Mouse (Mus musculus) left cerebral cortex, adult 11 months (tissue): ENCODE data around the gene Wnt1.
A peak's percentile ranks its signal among the peaks of the same experiment; 100 is the strongest.

Experiments
- DNase-seq: peaks from one replicate; pipeline ENCODE4 v3.0.0; 2022; ENCODE audit warnings: low spot score

Gene Wnt1

DNA sequence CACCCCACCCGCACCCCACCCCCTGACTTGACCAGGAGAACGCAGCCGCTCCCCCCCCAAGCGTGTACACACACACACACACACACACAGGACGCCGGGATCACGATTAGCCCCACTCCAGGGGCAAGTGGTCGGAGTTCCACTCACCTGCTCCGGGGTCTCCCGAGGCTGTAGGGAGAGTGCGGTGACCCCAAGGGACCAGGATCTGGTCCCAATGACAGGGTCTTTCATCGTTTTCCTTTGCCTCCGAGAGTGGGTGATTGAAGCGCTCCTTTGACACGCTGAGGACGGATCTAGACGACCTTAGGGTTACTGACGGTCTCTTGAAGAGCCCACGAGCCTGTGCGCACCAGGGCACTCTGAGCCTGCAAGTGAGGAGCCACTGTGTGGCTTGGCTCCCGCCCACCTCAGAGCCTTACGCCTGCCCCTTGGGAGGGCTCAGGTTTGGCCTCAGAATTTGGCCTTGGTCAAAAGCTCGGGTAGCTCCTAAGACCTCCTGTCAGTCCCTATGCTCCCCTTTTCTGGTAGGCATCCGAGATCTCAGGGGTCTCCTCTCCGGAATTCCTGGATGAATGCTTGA, 11.4 kb upstream of the Wnt1 start:
- DNase-seq, result no peak

GRCm38 (mm10) chr15:98778806-98779205, 10.9 kb upstream of the Wnt1 start:
- DNase-seq, result no peak

- no peak for DNase-seq
These were observed 9.6 kb upstream of the Wnt1 start for GRCm38 (mm10) chr15:98780075-98780474.

- DNase-seq, result no peak
These were observed 9.1 kb upstream of the Wnt1 start for GRCm38 (mm10) chr15:98780573-98780972.

GRCm38 (mm10) chr15:98781166-98781565, 8.5 kb upstream of the Wnt1 start:
- no peak for DNase-seq

DNA sequence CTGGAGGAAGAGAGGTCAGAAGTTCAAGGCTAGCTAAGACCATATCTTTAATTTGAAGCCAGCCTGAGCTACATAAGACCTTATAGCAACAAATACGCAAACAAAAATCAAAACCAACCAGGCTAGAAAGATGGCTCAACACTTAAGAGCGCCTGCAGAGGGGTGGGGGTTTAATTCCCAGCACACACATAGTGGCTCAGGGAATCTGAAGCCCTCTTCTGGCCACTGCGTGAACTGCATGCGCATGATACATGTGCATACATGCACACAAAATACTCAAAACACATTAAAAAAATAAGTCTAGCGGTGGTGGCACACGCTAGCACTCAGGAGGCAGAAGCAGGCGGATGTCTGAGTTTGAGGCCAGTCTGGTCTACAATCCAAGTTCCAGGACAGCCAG, 3.9 kb upstream of the Wnt1 start:
- no peak for DNase-seq

DNA sequence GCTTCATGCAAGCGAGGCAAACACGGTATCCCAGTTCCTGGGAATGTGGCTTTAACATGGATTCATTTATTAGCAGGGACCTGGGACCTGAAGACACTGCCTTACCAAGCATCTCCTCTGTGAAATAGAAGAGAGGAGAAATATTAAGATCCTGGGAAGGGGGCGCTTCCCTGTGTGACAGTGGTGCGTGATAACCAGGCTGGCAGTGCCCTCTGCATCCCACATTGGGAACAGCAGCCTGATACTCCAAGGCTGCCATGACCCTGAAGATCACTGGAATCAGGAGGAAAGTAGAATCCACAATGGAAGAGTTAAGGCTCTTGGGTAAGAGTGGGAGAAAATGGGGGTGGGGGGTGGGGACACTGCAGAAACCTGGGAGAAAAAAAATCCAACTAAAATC, 1.7 kb upstream of the Wnt1 start:
- no peak for DNase-seq

DNA sequence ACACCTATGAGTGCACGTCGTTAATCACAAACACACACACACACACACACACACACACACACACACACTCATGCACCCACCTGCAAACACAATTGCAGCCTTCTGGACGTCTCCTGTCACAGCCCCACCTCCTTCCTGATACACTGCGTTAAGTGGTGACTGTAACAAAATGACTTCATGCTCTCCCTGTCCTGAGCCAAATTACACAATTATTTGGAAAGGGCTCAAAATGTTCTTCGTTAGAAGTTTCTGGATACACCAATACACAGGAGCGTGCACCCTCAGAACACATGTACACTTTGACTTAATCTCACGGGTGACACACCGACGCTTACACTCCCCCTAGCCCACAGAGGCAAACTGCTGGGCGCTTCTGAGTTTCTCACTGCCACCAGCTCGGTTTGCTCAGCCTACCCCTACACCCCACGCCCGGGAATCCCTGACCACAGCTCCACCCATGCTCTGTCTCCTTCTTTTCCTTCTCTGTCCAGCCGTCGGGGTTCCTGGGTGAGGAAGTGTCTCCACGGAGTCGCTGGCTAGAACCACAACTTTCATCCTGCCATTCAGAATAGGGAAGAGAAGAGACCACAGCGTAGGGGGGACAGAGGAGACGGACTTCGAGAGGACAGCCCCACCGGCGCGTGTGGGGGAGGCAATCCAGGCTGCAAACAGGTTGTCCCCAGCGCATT, 541 bp upstream of the Wnt1 start:
- DNase-seq, result no peak

GRCm38 (mm10) chr15:98790761-98791160, 1.1 kb downstream of the Wnt1 start:
- no peak for DNase-seq

GRCm38 (mm10) chr15:98791221-98791620, 1.6 kb downstream of the Wnt1 start:
- no peak for DNase-seq

GRCm38 (mm10) chr15:98791771-98792170, 2.1 kb downstream of the Wnt1 start:
- DNase-seq, result no peak

DNA sequence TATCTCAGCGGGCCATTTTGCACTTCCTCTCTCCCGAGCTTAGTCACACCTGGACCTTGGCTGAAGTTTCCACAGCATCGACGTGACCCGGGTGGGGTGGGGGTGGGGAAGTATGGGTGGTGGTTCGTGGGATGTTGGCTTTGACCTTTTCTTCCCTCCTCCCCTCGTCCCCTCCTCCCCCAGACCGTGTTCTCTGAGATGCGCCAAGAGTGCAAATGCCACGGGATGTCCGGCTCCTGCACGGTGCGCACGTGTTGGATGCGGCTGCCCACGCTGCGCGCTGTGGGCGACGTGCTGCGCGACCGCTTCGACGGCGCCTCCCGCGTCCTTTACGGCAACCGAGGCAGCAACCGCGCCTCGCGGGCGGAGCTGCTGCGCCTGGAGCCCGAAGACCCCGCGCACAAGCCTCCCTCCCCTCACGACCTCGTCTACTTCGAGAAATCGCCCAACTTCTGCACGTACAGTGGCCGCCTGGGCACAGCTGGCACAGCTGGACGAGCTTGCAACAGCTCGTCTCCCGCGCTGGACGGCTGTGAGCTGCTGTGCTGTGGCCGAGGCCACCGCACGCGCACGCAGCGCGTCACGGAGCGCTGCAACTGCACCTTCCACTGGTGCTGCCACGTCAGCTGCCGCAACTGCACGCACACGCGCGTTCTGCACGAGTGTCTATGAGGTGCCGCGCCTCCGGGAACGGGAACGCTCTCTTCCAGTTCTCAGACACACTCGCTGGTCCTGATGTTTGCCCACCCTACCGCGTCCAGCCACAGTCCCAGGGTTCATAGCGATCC, 2.8 kb downstream of the Wnt1 start:
- no peak for DNase-seq

GRCm38 (mm10) chr15:98793141-98793698, 3.6 kb downstream of the Wnt1 start:
- no peak for DNase-seq

- no peak for DNase-seq
These were observed 7.3 kb downstream of the Wnt1 start for GRCm38 (mm10) chr15:98796803-98797595.

DNA sequence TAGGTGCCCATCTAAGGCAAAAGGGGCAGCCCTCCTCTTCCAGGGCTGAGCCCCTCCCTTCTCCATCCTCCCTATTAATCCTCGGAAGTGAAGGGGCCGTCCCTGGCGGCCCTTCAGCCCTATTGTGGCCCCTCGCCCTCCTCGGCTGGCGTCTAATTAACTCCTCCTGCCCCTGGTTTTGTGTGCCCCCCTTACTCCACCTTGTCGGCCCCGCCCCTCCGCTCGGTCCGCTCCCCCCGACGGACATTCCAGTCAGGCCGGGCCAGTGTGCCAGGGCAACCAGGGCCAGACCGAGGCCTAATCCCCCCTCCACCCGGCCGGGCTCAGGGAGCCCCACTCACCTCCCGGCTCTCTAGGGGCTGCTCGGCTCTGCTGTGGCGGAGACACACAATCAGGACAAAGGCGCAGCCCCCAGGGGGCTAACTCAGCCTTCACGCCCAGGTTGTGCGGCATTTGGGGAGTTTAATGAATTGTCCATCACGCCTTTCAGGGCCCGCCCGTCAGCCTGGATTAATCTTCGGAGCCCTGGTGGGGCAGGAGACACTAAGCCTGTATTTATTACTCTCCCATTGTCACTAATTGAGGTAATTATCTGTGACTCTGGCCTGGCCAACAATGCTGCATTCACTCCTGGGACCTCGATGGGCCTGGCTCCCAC, 8.3 kb downstream of the Wnt1 start:
- DNase-seq, result no peak

GRCm38 (mm10) chr15:98798903-98799302, 9.2 kb downstream of the Wnt1 start:
- no peak for DNase-seq

DNA sequence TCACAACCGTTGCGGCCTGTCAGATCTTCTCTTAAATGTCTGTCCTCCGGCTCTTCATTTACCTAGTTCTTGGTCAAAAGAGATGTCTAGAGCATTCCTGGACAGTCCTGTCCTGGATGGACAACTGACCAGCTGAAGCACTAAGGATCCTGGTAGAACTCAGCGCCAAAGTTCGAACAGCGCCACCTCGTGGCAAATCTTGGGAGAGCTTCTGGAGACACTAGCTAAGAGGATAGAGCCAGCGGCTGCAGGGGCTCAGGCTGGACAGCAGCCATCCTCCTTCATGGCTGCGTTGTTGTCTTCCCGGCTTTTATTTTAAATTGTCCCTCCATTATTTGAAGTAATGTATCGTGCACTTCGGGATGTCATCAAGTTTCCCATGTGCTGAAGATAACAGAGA, 9.7 kb downstream of the Wnt1 start:
- no peak for DNase-seq

GRCm38 (mm10) chr15:98802926-98803325, 13.3 kb downstream of the Wnt1 start:
- no peak for DNase-seq

DNA sequence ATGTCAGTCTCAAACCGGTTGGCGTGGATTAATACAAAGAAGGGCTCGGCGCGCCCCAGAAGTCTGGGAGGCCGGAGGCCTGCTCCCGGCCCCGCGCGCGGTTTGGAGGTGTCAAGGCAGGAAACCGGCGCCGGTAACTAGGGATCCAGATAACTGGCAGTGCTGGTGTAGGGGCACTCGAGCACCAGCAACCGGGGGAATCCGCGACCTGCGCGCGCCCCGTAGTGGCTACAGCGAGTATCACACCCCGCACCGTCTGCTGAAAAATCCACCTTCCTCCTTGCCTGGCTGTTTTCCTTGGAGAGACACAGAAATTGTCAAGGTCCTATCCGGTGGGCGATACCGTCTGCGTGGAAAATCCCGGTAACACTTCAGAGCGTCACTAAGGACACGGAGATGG, 14.4 kb downstream of the Wnt1 start:
- DNase-seq, result peak; percentile 82

GRCm38 (mm10) chr15:98805324-98806040, 15.8 kb downstream of the Wnt1 start:
- DNase-seq, result no peak
